Mouse (Mus musculus): Measurements from ENCODE around the gene Camkmt. TPM values are rescaled to one million over a fixed set of nuclear protein-coding genes. Genes with fewer than 3 reads are reported as not detected.

The Camkmt gene
- polyA plus RNA-seq, 1 experiment from 2014 or later: 20.2 TPM

DNA sequence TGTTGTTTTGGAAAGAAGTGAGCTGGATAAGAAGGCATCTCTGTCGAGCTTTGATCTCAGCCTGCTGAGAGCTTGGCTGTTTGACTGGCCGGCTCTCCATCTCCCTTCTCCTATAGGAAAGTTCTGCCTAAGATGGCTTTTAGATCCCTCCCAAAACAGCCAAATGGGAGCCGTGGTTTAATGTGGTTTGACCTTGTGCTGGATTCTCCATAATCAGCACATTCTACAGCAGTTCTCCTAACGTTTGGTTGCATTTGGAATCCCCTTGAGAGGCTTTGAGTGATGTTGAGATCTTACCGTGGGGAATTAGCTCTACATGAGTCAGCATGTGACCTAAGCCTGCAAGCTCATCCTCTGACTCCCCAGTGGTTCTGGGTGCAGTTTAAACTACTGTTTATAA, 192.1 kb downstream of the Camkmt start:
- Histone ChIP-seq H3K9me3 (ENCODE audit: control insufficient read depth, low read length) (0 out of 2 replicates have a peak, but pooled peaks cover 2% of the 10 kb centered on the region), H3K4me1 (replicated peaks; ENCODE audit: control insufficient read depth, insufficient read depth, low read length) (no peaks in the 10 kb centered on the region), H3K4me3 (replicated peaks; ENCODE audit: low read length) (no peak overlapping the region), H3K9ac (replicated peaks; ENCODE audit: low read depth, low read length) (no peak overlapping the region), H3K27me3 (replicated peaks; ENCODE audit: control insufficient read depth, insufficient read depth, low read length) (no peaks in the 10 kb centered on the region), H3K36me3 (ENCODE audit: control insufficient read depth, insufficient read depth) (no peaks in the 10 kb centered on the region), H3K27ac (ENCODE audit: low read length) (no peak overlapping the region), H3K4me2 (ENCODE audit: low read length) (no peak overlapping the region)
- ATAC-seq: no peak
- WGBS: 77% methylated on average over 5 of the region's 5 CpGs

DNA sequence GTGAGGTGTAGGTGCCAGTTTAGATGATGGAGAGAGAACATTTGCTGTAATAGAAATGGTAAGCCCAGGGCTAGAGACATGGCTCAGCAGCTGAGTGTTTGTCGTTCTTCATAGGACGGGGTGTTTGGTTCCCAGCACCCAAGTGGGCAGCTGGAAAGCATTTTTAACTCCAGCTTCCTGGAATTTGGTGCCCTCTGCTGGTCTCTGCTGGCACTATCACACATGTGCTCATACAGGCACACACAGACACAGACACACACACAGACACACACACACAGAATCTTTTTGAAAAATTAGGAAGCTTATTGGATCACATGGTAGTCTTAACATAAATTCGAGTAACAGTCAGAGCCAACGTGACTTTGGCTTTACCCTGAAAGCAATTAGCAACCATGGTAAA, 200.8 kb downstream of the Camkmt start:
- H3K27me3 ChIP-seq (replicated peaks; ENCODE audit: control insufficient read depth, insufficient read depth, low read length): no peaks in the 10 kb centered on the region
- H3K4me1 ChIP-seq (replicated peaks; ENCODE audit: control insufficient read depth, insufficient read depth, low read length): no peaks in the 10 kb centered on the region
- no peak overlapping the region for H3K4me2 ChIP-seq (ENCODE audit: low read length)
- no peak overlapping the region for H3K9ac ChIP-seq (replicated peaks; ENCODE audit: low read depth, low read length)
- no peak overlapping the region for H3K4me3 ChIP-seq (replicated peaks; ENCODE audit: low read length)
- H3K27ac ChIP-seq (ENCODE audit: low read length): no peak overlapping the region
- H3K9me3 ChIP-seq (ENCODE audit: control insufficient read depth, low read length): 0 out of 2 replicates have a peak, but pooled peaks cover 3% of the 10 kb centered on the region
- WGBS: 94% methylated on average over 4 of the region's 4 CpGs
- no peak for ATAC-seq
- H3K36me3 ChIP-seq (ENCODE audit: control insufficient read depth, insufficient read depth): no peaks in the 10 kb centered on the region

DNA sequence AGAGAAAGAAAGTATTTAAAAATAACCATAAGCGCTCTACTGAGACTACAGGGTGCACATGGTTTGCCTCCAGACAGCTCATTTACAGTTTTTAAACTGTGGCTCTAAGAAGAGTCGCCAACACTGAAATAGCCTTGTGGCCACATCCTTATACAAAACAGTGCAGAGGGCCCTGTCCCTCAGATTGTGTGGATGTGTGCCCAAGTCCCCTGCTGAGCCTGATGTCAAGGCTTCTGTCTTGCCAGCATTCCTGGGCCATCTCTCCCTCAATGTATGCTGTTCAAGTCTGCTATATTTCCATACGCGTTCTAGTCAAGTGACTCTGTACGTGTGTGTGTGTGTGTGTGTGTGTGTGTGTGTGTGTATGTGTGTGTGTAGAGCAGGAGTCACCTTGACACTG, 201.2 kb downstream of the Camkmt start:
- 88% methylated on average over 5 of the region's 5 CpGs for WGBS
- H3K36me3 ChIP-seq (ENCODE audit: control insufficient read depth, insufficient read depth): no peaks in the 10 kb centered on the region
- H3K27ac ChIP-seq (ENCODE audit: low read length): no peak overlapping the region
- H3K4me3 ChIP-seq (replicated peaks; ENCODE audit: low read length): no peak overlapping the region
- no peak for ATAC-seq
- H3K4me1 ChIP-seq (replicated peaks; ENCODE audit: control insufficient read depth, insufficient read depth, low read length): no peaks in the 10 kb centered on the region
- H3K4me2 ChIP-seq (ENCODE audit: low read length): no peak overlapping the region
- no peaks in the 10 kb centered on the region for H3K27me3 ChIP-seq (replicated peaks; ENCODE audit: control insufficient read depth, insufficient read depth, low read length)
- H3K9me3 ChIP-seq (ENCODE audit: control insufficient read depth, low read length): 0 out of 2 replicates have a peak, but pooled peaks cover 3% of the 10 kb centered on the region
- no peak overlapping the region for H3K9ac ChIP-seq (replicated peaks; ENCODE audit: low read depth, low read length)

DNA sequence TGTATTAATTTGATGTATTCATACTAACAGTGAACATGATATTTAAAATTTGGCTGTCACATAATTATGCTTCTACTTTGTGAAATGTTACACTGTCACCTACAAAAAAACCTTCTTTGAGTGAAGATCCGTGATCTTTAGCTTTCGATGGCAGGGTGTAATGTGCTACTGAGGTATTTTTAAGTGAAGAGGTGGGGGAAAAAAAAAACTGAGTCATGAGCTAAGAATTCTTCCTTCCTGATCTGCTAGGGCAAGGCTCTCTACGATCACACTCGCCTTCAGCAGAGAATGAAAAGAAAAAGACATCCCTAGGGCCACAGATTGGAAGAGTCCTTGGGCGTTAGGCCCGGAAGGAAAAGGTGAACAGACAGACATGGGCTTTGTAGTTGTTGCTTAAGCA, 201.9 kb downstream of the Camkmt start:
- H3K36me3 ChIP-seq (ENCODE audit: control insufficient read depth, insufficient read depth): no peaks in the 10 kb centered on the region
- H3K9ac ChIP-seq (replicated peaks; ENCODE audit: low read depth, low read length): no peak overlapping the region
- H3K4me2 ChIP-seq (ENCODE audit: low read length): no peak overlapping the region
- ATAC-seq: no peak
- H3K4me3 ChIP-seq (replicated peaks; ENCODE audit: low read length): no peak overlapping the region
- H3K9me3 ChIP-seq (ENCODE audit: control insufficient read depth, low read length): 0 out of 2 replicates have a peak, but pooled peaks cover 3% of the 10 kb centered on the region
- H3K27ac ChIP-seq (ENCODE audit: low read length): no peak overlapping the region
- no peaks in the 10 kb centered on the region for H3K27me3 ChIP-seq (replicated peaks; ENCODE audit: control insufficient read depth, insufficient read depth, low read length)
- no peaks in the 10 kb centered on the region for H3K4me1 ChIP-seq (replicated peaks; ENCODE audit: control insufficient read depth, insufficient read depth, low read length)
- WGBS: 79% methylated on average over 6 of the region's 6 CpGs

DNA sequence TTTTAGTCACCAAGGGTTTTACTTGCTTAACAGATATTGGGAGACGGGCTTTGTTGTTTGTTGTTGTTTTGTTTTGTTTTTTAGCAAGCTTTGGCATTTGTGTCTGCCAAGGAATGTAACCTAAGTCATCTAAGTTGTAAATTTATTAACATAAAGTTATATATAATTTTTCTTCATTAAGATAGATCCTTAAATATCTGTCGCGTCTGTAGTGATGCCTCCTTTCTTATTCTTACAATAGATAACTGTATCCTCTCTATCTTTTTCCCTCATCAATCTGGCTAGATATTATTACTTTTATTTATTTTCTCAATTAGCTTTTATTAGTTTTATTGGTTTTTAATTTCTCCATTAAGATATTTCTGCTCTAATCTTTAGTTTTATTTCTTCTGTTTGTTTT, 213.3 kb downstream of the Camkmt start:
- H3K9ac ChIP-seq (replicated peaks; ENCODE audit: low read depth, low read length): no peak overlapping the region
- H3K4me1 ChIP-seq (replicated peaks; ENCODE audit: control insufficient read depth, insufficient read depth, low read length): no peaks in the 10 kb centered on the region
- H3K36me3 ChIP-seq (ENCODE audit: control insufficient read depth, insufficient read depth): no peaks in the 10 kb centered on the region
- H3K4me2 ChIP-seq (ENCODE audit: low read length): no peak overlapping the region
- no peaks in the 10 kb centered on the region for H3K27me3 ChIP-seq (replicated peaks; ENCODE audit: control insufficient read depth, insufficient read depth, low read length)
- H3K4me3 ChIP-seq (replicated peaks; ENCODE audit: low read length): no peak overlapping the region
- H3K27ac ChIP-seq (ENCODE audit: low read length): no peak overlapping the region
- WGBS: 95% methylated on average over 3 of the region's 3 CpGs
- H3K9me3 ChIP-seq (ENCODE audit: control insufficient read depth, low read length): no peaks in the 10 kb centered on the region
- no peak for ATAC-seq

DNA sequence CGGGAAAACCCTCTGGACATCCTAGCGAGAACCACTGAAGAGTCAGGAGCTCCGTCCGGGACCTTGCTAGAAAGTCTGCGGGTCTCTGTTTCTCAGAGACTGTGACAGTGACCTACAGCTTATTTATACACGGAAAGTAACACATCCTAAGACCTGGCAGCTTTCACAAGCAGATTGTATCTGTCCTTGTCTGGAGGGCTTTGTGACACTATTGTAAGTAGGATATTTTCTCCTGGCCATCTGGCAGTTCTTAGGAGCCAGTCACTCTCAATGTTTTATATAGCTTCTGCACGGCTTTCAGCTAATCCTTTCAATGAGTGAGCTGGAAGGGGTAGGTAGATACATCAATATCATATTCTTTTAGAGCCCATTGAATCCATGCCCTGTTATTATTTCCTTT, 218.2 kb downstream of the Camkmt start:
- H3K27ac ChIP-seq (ENCODE audit: low read length): no peak overlapping the region
- H3K4me1 ChIP-seq (replicated peaks; ENCODE audit: control insufficient read depth, insufficient read depth, low read length): 0 out of 2 replicates have a peak, but pooled peaks cover 2% of the 10 kb centered on the region
- H3K36me3 ChIP-seq (ENCODE audit: control insufficient read depth, insufficient read depth): no peaks in the 10 kb centered on the region
- 58% methylated on average over 7 of the region's 7 CpGs for WGBS
- no peaks in the 10 kb centered on the region for H3K27me3 ChIP-seq (replicated peaks; ENCODE audit: control insufficient read depth, insufficient read depth, low read length)
- no peak overlapping the region for H3K4me2 ChIP-seq (ENCODE audit: low read length)
- H3K9me3 ChIP-seq (ENCODE audit: control insufficient read depth, low read length): no peaks in the 10 kb centered on the region
- no peak overlapping the region for H3K9ac ChIP-seq (replicated peaks; ENCODE audit: low read depth, low read length)
- no peak overlapping the region for H3K4me3 ChIP-seq (replicated peaks; ENCODE audit: low read length)
- ATAC-seq: no peak

DNA sequence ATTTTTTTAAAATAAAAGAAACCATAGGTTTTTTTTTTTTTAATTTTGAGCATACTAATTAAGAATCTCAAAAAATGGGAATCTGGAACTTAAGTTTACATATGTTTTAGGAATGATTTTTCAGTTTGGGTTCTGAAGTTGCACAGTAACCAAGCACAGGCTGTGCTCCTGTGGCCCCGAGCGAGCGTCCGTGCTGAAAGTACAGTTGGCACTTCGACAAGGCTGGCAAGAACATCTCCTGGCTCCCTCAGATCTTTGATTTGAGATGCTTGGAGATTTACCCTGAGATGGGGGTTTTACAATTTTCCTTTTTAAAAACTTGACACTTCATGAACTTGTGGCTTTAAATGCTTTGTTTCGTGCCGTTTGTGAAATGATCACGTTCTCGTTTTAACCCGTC, 218.7 kb downstream of the Camkmt start:
- WGBS: 77% methylated on average over 10 of the region's 10 CpGs
- H3K27ac ChIP-seq (ENCODE audit: low read length): no peak overlapping the region

DNA sequence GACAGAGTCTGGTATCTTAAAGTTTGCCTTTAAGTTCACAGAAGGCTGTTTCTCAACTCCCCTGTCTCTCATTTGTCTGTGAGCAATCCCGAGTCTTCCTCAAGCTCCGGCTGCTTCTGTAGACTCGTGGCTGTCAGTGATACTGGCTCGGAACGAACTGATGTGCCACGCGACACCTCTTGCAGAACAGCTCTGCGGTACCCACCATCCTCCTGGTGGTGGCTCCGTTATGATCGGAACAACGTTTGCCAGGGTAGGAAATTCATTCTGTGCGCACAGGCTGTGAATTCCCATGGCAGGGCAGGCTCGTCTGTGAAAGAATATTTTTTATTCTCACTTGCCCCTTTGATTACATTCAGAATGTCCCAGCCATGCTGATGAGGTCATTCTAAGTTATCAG, 221.0 kb downstream of the Camkmt start:
- Histone ChIP-seq H3K4me3 (replicated peaks; ENCODE audit: low read length) (no peak overlapping the region), H3K4me2 (ENCODE audit: low read length) (no peak overlapping the region), H3K9me3 (ENCODE audit: control insufficient read depth, low read length) (no peaks in the 10 kb centered on the region), H3K4me1 (replicated peaks; ENCODE audit: control insufficient read depth, insufficient read depth, low read length) (0 out of 2 replicates have a peak, but pooled peaks cover 2% of the 10 kb centered on the region), H3K27ac (ENCODE audit: low read length) (no peak overlapping the region), H3K27me3 (replicated peaks; ENCODE audit: control insufficient read depth, insufficient read depth, low read length) (no peaks in the 10 kb centered on the region), H3K9ac (replicated peaks; ENCODE audit: low read depth, low read length) (no peak overlapping the region), H3K36me3 (ENCODE audit: control insufficient read depth, insufficient read depth) (no peaks in the 10 kb centered on the region)
- no peak for ATAC-seq
- WGBS: 70% methylated on average over 13 of the region's 13 CpGs

More for the DNA sequence above, 218.7 kb downstream of the Camkmt start:
- Histone ChIP-seq H3K36me3 (ENCODE audit: control insufficient read depth, insufficient read depth) (no peaks in the 10 kb centered on the region), H3K9me3 (ENCODE audit: control insufficient read depth, low read length) (no peaks in the 10 kb centered on the region), H3K4me1 (replicated peaks; ENCODE audit: control insufficient read depth, insufficient read depth, low read length) (0 out of 2 replicates have a peak, but pooled peaks cover 2% of the 10 kb centered on the region), H3K4me2 (ENCODE audit: low read length) (no peak overlapping the region), H3K4me3 (replicated peaks; ENCODE audit: low read length) (no peak overlapping the region), H3K9ac (replicated peaks; ENCODE audit: low read depth, low read length) (no peak overlapping the region), H3K27me3 (replicated peaks; ENCODE audit: control insufficient read depth, insufficient read depth, low read length) (no peaks in the 10 kb centered on the region)
- no peak for ATAC-seq

DNA sequence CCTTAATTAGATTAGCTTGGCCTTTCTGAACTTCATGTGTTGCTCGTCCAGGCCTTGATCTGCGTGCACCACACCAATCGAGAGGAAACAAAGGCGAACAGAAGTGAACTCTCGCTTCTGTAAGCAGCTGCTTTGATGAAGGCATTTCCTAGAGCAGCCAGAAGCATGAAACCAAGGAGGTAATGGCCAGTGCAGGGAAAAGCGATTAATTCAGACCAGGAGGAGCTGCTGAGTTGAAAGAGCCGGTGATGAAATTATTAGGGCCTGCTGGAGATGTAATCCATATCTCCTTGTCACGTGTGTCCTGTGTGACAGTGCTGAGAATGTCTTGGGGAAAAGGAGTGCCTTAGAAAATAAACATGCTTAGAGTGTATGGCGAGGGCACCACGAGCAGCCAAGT, 228.0 kb downstream of the Camkmt start:
- Histone ChIP-seq H3K27me3 (replicated peaks; ENCODE audit: control insufficient read depth, insufficient read depth, low read length) (no peaks in the 10 kb centered on the region), H3K36me3 (ENCODE audit: control insufficient read depth, insufficient read depth) (no peaks in the 10 kb centered on the region), H3K9ac (replicated peaks; ENCODE audit: low read depth, low read length) (no peak overlapping the region), H3K27ac (ENCODE audit: low read length) (no peak overlapping the region), H3K4me2 (ENCODE audit: low read length) (no peak overlapping the region), H3K4me1 (replicated peaks; ENCODE audit: control insufficient read depth, insufficient read depth, low read length) (no peaks in the 10 kb centered on the region), H3K4me3 (replicated peaks; ENCODE audit: low read length) (no peak overlapping the region), H3K9me3 (ENCODE audit: control insufficient read depth, low read length) (no peaks in the 10 kb centered on the region)
- no peak for ATAC-seq
- WGBS: 64% methylated on average over 10 of the region's 10 CpGs

DNA sequence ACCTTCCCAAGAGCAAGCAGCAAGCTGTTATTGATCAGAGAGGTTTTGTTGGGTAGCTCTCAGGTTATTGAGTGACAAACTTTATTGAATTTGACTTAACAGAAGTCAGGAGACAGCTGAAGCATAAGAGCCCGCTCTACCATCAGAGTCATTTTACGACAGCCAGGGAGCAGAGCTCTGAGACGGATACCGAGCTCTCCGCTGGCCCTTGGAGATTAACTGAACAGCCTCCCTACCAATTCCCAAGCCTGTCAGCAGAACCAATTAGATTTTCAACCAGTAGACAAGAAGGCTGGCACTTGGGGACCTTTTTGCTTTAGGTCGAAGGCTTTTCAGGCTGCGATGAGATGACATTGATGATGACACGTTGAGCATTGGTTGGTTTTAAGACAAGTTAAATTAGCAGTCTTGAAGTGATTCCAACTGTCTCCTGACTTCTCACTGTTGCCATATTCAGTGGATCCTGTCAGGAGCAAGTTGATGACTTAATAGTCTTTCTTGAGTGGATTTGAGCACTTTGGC, 229.5 kb downstream of the Camkmt start:
- Histone ChIP-seq H3K4me2 (ENCODE audit: low read length) (no peak overlapping the region), H3K27ac (ENCODE audit: low read length) (no peak overlapping the region), H3K27me3 (replicated peaks; ENCODE audit: control insufficient read depth, insufficient read depth, low read length) (no peaks in the 10 kb centered on the region), H3K9ac (replicated peaks; ENCODE audit: low read depth, low read length) (no peak overlapping the region), H3K36me3 (ENCODE audit: control insufficient read depth, insufficient read depth) (no peaks in the 10 kb centered on the region), H3K4me1 (replicated peaks; ENCODE audit: control insufficient read depth, insufficient read depth, low read length) (no peaks in the 10 kb centered on the region), H3K4me3 (replicated peaks; ENCODE audit: low read length) (no peak overlapping the region), H3K9me3 (ENCODE audit: control insufficient read depth, low read length) (no peaks in the 10 kb centered on the region)
- ATAC-seq: peak; percentile 38; the same call in 1 of the 2 replicates
- 78% methylated on average over 8 of the region's 8 CpGs for WGBS
